Mouse (Mus musculus) myocyte (in vitro differentiated cells): ENCODE measurements around the gene Panx1. TPM values are rescaled to one million over a fixed set of nuclear protein-coding genes. Genes with fewer than 3 reads are reported as not detected.

Experiments
- H3K27me3 ChIP-seq: one replicate; pipeline ENCODE4 v1.6.1; 2011; ENCODE audit not compliant: control insufficient read depth, insufficient read depth, insufficient read length
- H3K36me3 ChIP-seq: one replicate; pipeline ENCODE4 v1.6.1; 2011; ENCODE audit not compliant: control insufficient read depth, insufficient read depth
- H3K4me2 ChIP-seq: one replicate; pipeline ENCODE4 v1.6.1; 2011; ENCODE audit warnings: low read depth, control low read depth
- H3K4me3 ChIP-seq: one replicate; pipeline ENCODE4 v1.5.1; 2011; ENCODE audit warnings: mild to moderate bottlenecking, control low read depth, moderate library complexity
- H3K79me2 ChIP-seq: one replicate; pipeline ENCODE4 v1.6.1; 2011; ENCODE audit not compliant: control insufficient read depth, insufficient read depth
- H3ac ChIP-seq: one replicate; pipeline ENCODE4 v1.6.1; 2011; ENCODE audit not compliant: control insufficient read depth, insufficient read length
- CEBPB ChIP-seq: IDR thresholded peaks from 2 replicates; pipeline ENCODE4 v1.6.1; 2011; ENCODE audit warnings: mild to moderate bottlenecking, moderate library complexity; ENCODE audit not compliant: poor library complexity, insufficient read depth, severe bottlenecking
- E2F4 ChIP-seq: IDR thresholded peaks from one replicate; pipeline ENCODE4 v1.6.1; 2011; ENCODE audit warnings: mild to moderate bottlenecking, control low read depth, moderate library complexity; ENCODE audit not compliant: insufficient read depth
- MAX ChIP-seq: IDR thresholded peaks from one replicate; pipeline ENCODE4 v1.6.1; 2011; ENCODE audit warnings: low read depth, mild to moderate bottlenecking, control low read depth
- MYOD1 ChIP-seq, 3 experiments: IDR thresholded peaks; one replicate each; pipeline ENCODE4 v1.6.1; 2011; ENCODE audit warnings: control low read depth in 2 of 3, low read depth in 2 of 3, mild to moderate bottlenecking in 2 of 3, moderate library complexity in 1 of 3; ENCODE audit not compliant: insufficient read length in 2 of 3, control insufficient read depth in 1 of 3
- MYOG ChIP-seq, 3 experiments: IDR thresholded peaks; one replicate each; pipeline ENCODE4 v1.6.1; 2011; ENCODE audit warnings: control low read depth in 2 of 3, low read depth in 2 of 3, mild to moderate bottlenecking in 2 of 3; ENCODE audit not compliant: insufficient read length in 2 of 3, control insufficient read depth in 1 of 3, insufficient read depth in 1 of 3
- POLR2A ChIP-seq: IDR thresholded peaks from one replicate; pipeline ENCODE4 v1.6.1; 2011; ENCODE audit warnings: low read depth, mild to moderate bottlenecking, control low read depth, moderate library complexity; ENCODE audit not compliant: insufficient read length
- POLR2AphosphoS2 ChIP-seq: IDR thresholded peaks from one replicate; pipeline ENCODE4 v1.6.1; 2011; ENCODE audit warnings: low read depth, control low read depth; ENCODE audit not compliant: insufficient read length
- REST ChIP-seq: IDR thresholded peaks from one replicate; pipeline ENCODE4 v1.6.1; 2011; ENCODE audit warnings: mild to moderate bottlenecking, control low read depth, moderate library complexity; ENCODE audit not compliant: insufficient read depth, insufficient read length
- SRF ChIP-seq: IDR thresholded peaks from one replicate; pipeline ENCODE4 v1.6.1; 2011; ENCODE audit warnings: low read depth; ENCODE audit not compliant: control insufficient read depth, insufficient read length
- TCF12 ChIP-seq: IDR thresholded peaks from one replicate; pipeline ENCODE4 v1.6.1; 2011; ENCODE audit warnings: mild to moderate bottlenecking, control low read depth; ENCODE audit not compliant: poor library complexity, insufficient read depth, severe bottlenecking
- TCF3 ChIP-seq: IDR thresholded peaks from one replicate; pipeline ENCODE4 v1.6.1; 2011; ENCODE audit warnings: low read depth, control low read depth; ENCODE audit not compliant: insufficient read length
- USF1 ChIP-seq: IDR thresholded peaks from one replicate; pipeline ENCODE4 v1.6.1; 2011; ENCODE audit warnings: low read depth, mild to moderate bottlenecking, control low read depth, moderate library complexity
- polyA plus RNA-seq: library from polyadenylated mRNA; unstranded; fragments of >200 nt; fragmentation: generic; extraction: Trizol; gene quantifications from one replicate; pipeline ENCODE4 v1.2.1, GENCODE M21; 2012; ENCODE audit warnings: missing spikeins

Gene Panx1
- polyA plus RNA-seq, 1 experiment: 54.7 TPM

- H3K4me2 ChIP-seq: no peak overlapping the region
- TF ChIP-seq POLR2AphosphoS2 (no peak), E2F4 (no peak), MYOD1 (IDR thresholded peaks at IDR 0.05; ENCODE audit: control insufficient read depth in 1 of 3, insufficient read length in 2 of 3, low read depth in 2 of 3) (no peak), MYOG (IDR thresholded peaks at IDR 0.05; ENCODE audit: control insufficient read depth in 1 of 3, insufficient read depth in 1 of 3, insufficient read length in 2 of 3, low read depth in 2 of 3) (no peak), CEBPB (no peak), USF1 (no peak), TCF12 (no peak), SRF (no peak), REST (no peak), TCF3 (no peak)
- H3ac ChIP-seq: no peak overlapping the region
- H3K79me2 ChIP-seq: peaks cover 15% of the 10 kb centered on the region
- H3K4me3 ChIP-seq: no peak overlapping the region
- H3K27me3 ChIP-seq: no peaks in the 10 kb centered on the region
- H3K36me3 ChIP-seq: peaks cover 5% of the 10 kb centered on the region
Observed at GRCm38 (mm10) chr9:15029025-15029727, 16.1 kb downstream of the Panx1 start.

- peaks cover under 1% of the 10 kb centered on the region for H3K79me2 ChIP-seq
- H3K4me3 ChIP-seq: no peak overlapping the region
- H3K36me3 ChIP-seq: peaks cover 5% of the 10 kb centered on the region
- no peaks in the 10 kb centered on the region for H3K27me3 ChIP-seq
- TF ChIP-seq TCF12: no peak
- no peak for TF ChIP-seq MAX
- TF ChIP-seq REST: no peak
- no peak for TF ChIP-seq CEBPB
- TF ChIP-seq E2F4: no peak
- TF ChIP-seq SRF: no peak
- TF ChIP-seq USF1: no peak
- no peak for TF ChIP-seq MYOG (IDR thresholded peaks at IDR 0.05; ENCODE audit: control insufficient read depth in 1 of 3, insufficient read depth in 1 of 3, insufficient read length in 2 of 3, low read depth in 2 of 3)
- no peak overlapping the region for H3ac ChIP-seq
- no peak overlapping the region for H3K4me2 ChIP-seq
Observed at GRCm38 (mm10) chr9:15027725-15028124, 17.6 kb downstream of the Panx1 start.

- TF ChIP-seq MYOD1 (IDR thresholded peaks at IDR 0.05; ENCODE audit: control insufficient read depth in 1 of 3, insufficient read length in 2 of 3, low read depth in 2 of 3) (no peak), POLR2A (no peak), REST (no peak), TCF3 (no peak), SRF (no peak), MAX (no peak), USF1 (no peak), E2F4 (no peak), POLR2AphosphoS2 (no peak), TCF12 (no peak), CEBPB (no peak)
- H3K36me3 ChIP-seq: no peaks in the 10 kb centered on the region
- H3ac ChIP-seq: no peak overlapping the region
- H3K27me3 ChIP-seq: no peaks in the 10 kb centered on the region
- H3K79me2 ChIP-seq: no peaks in the 10 kb centered on the region
- H3K4me3 ChIP-seq: no peak overlapping the region
- H3K4me2 ChIP-seq: no peak overlapping the region
Observed at GRCm38 (mm10) chr9:15023049-15023448, 22.2 kb downstream of the Panx1 start.

- Histone ChIP-seq H3K4me3 (no peak overlapping the region), H3K36me3 (no peaks in the 10 kb centered on the region), H3K4me2 (no peak overlapping the region), H3K79me2 (no peaks in the 10 kb centered on the region), H3ac (no peak overlapping the region), H3K27me3 (no peaks in the 10 kb centered on the region)
- no peak for TF ChIP-seq E2F4
- TF ChIP-seq CEBPB: no peak
- TF ChIP-seq TCF3: no peak
- no peak for TF ChIP-seq USF1
- no peak for TF ChIP-seq POLR2AphosphoS2
- TF ChIP-seq MAX: no peak
- TF ChIP-seq SRF: no peak
- no peak for TF ChIP-seq MYOG (IDR thresholded peaks at IDR 0.05; ENCODE audit: control insufficient read depth in 1 of 3, insufficient read depth in 1 of 3, insufficient read length in 2 of 3, low read depth in 2 of 3)
- no peak for TF ChIP-seq REST
- no peak for TF ChIP-seq TCF12
- TF ChIP-seq POLR2A: no peak
- TF ChIP-seq MYOD1 (IDR thresholded peaks at IDR 0.05; ENCODE audit: control insufficient read depth in 1 of 3, insufficient read length in 2 of 3, low read depth in 2 of 3): no peak
Observed at GRCm38 (mm10) chr9:15021156-15021555, 24.1 kb downstream of the Panx1 start.

GRCm38 (mm10) chr9:15020561-15021080 is 24.7 kb downstream of the Panx1 start:
- Histone ChIP-seq H3K4me3 (no peak overlapping the region), H3K79me2 (no peaks in the 10 kb centered on the region), H3K4me2 (no peak overlapping the region), H3K36me3 (no peaks in the 10 kb centered on the region), H3K27me3 (no peaks in the 10 kb centered on the region), H3ac (no peak overlapping the region)
- no peak for TF ChIP-seq MYOG (IDR thresholded peaks at IDR 0.05; ENCODE audit: control insufficient read depth in 1 of 3, insufficient read depth in 1 of 3, insufficient read length in 2 of 3, low read depth in 2 of 3)
- TF ChIP-seq E2F4: no peak
- TF ChIP-seq SRF: no peak
- TF ChIP-seq POLR2A: no peak
- no peak for TF ChIP-seq TCF12
